Mouse (Mus musculus) erythroblast, embryonic 14.5 days (primary cell): ENCODE measurements at regions not wholly inside any gene's neighbourhood (a gene's known extent, or its start where the extent isn't known, plus 50 kb on each side); places are given as distances from the start of the nearest gene placed in this dataset.

Experiments
- H3K27me3 ChIP-seq: 2 replicates; pipeline ENCODE4 v1.6.1; 2012; ENCODE audit warnings: inconsistent platforms; ENCODE audit not compliant: control insufficient read depth
- H3K36me3 ChIP-seq: 2 replicates; pipeline ENCODE4 v1.6.1; 2012; ENCODE audit warnings: mild to moderate bottlenecking, inconsistent platforms; ENCODE audit not compliant: control insufficient read depth
- H3K4me1 ChIP-seq: 2 replicates; pipeline ENCODE4 v1.6.1; 2012; ENCODE audit warnings: inconsistent platforms; ENCODE audit not compliant: control insufficient read depth
- H3K4me3 ChIP-seq: replicated peaks from 2 replicates; pipeline ENCODE3; 2012; ENCODE audit warnings: moderate library complexity, mild to moderate bottlenecking, inconsistent platforms
- H3K9me3 ChIP-seq: 2 replicates; pipeline ENCODE4 v1.6.1; 2012; ENCODE audit warnings: low read length, inconsistent platforms, mixed read lengths; ENCODE audit not compliant: control insufficient read depth
- GATA1 ChIP-seq: IDR thresholded peaks from 2 replicates; pipeline ENCODE4 v1.6.1; 2012; ENCODE audit warnings: low read length, inconsistent platforms, mixed read lengths
- TAL1 ChIP-seq: IDR thresholded peaks from 3 replicates; pipeline ENCODE4 v1.6.1; 2012; ENCODE audit warnings: low read length, inconsistent platforms, mixed read lengths

- Histone ChIP-seq H3K27me3 (no peaks in the 10 kb centered on the region), H3K4me1 (peaks cover 16% of the 10 kb centered on the region), H3K36me3 (no peaks in the 10 kb centered on the region), H3K4me3 (no peak overlapping the region), H3K9me3 (no peaks in the 10 kb centered on the region)
- no peak for TF ChIP-seq TAL1
- no peak for TF ChIP-seq GATA1
Observed at GRCm38 (mm10) chr6:41112861-41113610, 77.7 kb upstream of the 2210010C04Rik start.

DNA sequence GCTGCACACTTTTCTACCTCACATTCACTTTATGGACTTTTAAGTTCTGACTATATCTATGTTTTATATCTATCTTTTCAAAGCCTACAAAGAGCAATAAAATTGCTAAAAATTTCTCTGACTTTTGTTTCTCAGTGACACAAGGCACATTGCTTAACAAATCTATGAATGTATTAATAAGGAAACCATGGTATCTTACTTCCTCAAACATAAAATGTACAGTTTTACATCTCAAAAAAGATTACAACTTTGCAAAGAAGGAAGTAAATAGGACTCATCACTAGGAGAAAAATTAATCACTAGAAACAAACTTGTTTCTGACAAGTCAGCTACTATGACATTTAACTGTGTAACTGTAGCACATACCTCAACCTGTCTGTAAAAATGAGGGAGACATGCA lies 76.5 kb upstream of the 2210010C04Rik start:
- H3K27me3 ChIP-seq = no peaks in the 10 kb centered on the region
- TF ChIP-seq TAL1 = no peak
- no peak for TF ChIP-seq GATA1
- H3K4me1 ChIP-seq = peaks cover 15% of the 10 kb centered on the region
- H3K36me3 ChIP-seq = no peaks in the 10 kb centered on the region
- no peak overlapping the region for H3K4me3 ChIP-seq
- no peaks in the 10 kb centered on the region for H3K9me3 ChIP-seq

DNA sequence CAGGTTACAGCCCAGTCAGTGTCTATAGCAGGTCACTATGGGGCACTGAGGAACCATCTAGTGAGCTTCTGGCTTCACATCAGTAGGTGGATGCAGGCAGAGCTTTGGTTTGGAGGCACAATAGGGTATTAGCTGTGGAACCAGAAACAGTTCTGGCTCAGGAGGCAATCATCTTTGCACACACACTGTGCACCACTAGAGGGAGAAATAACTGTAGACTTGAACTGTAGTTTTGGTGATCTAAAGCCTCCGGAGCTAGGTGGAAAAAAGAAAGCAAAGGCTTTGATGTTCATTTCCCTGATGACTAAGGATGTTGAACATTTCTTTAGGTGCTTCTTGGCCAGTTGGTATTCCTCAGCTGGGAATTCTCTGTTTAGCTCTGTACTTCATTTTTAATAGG lies 73.6 kb upstream of the 2210010C04Rik start:
- TF ChIP-seq TAL1 (no peak), GATA1 (no peak)
- Histone ChIP-seq H3K27me3 (no peaks in the 10 kb centered on the region), H3K9me3 (no peaks in the 10 kb centered on the region), H3K36me3 (no peaks in the 10 kb centered on the region), H3K4me1 (peaks cover 25% of the 10 kb centered on the region), H3K4me3 (no peak overlapping the region)

- Histone ChIP-seq H3K4me1 (peaks cover 35% of the 10 kb centered on the region), H3K4me3 (no peak overlapping the region), H3K9me3 (no peaks in the 10 kb centered on the region), H3K36me3 (no peaks in the 10 kb centered on the region), H3K27me3 (no peaks in the 10 kb centered on the region)
- no peak for TF ChIP-seq GATA1
- TF ChIP-seq TAL1 = no peak
Observed at GRCm38 (mm10) chr6:41103689-41104400, 68.5 kb upstream of the 2210010C04Rik start.

GRCm38 (mm10) chr6:41101997-41102396 lies 66.7 kb upstream of the 2210010C04Rik start:
- H3K36me3 ChIP-seq = no peaks in the 10 kb centered on the region
- H3K27me3 ChIP-seq = no peaks in the 10 kb centered on the region
- TF ChIP-seq GATA1 (no peak), TAL1 (no peak)
- peaks cover 35% of the 10 kb centered on the region for H3K4me1 ChIP-seq
- no peak overlapping the region for H3K4me3 ChIP-seq
- no peaks in the 10 kb centered on the region for H3K9me3 ChIP-seq

GRCm38 (mm10) chr6:41100258-41100657 lies 64.9 kb upstream of the 2210010C04Rik start:
- TF ChIP-seq GATA1 = no peak
- no peak for TF ChIP-seq TAL1
- Histone ChIP-seq H3K9me3 (no peaks in the 10 kb centered on the region), H3K4me3 (no peak overlapping the region), H3K27me3 (no peaks in the 10 kb centered on the region), H3K36me3 (no peaks in the 10 kb centered on the region), H3K4me1 (peaks cover 29% of the 10 kb centered on the region)

- Histone ChIP-seq H3K4me3 (no peak overlapping the region), H3K9me3 (no peaks in the 10 kb centered on the region), H3K36me3 (no peaks in the 10 kb centered on the region), H3K4me1 (no peaks in the 10 kb centered on the region), H3K27me3 (no peaks in the 10 kb centered on the region)
- TF ChIP-seq GATA1 (no peak), TAL1 (no peak)
Observed at GRCm38 (mm10) chr6:41091177-41091829, 56.0 kb upstream of the 2210010C04Rik start.
